Mouse (Mus musculus) large intestine, adult 2 months (tissue): ENCODE data around the gene Gas2l1. TPM values are rescaled to one million over a fixed set of nuclear protein-coding genes. Genes with fewer than 3 reads are reported as not detected.
A peak's percentile ranks its signal among the peaks of the same experiment; 100 is the strongest.

Source experiments
- DNase-seq: peaks from one replicate; pipeline ENCODE4 v3.0.0-alpha.2; 2012; ENCODE audit warnings: low read depth, low spot score
- WGBS: fragments of 180-500 bp; shearing (Covaris S2); methylation state at CpG from one replicate; pipeline ENCODE4 v1.1.7; 2018; 5-methylcytosine and 5-hydroxymethylcytosine counted together
- polyA plus RNA-seq: library from polyadenylated mRNA; depleted of rRNA; stranded (reverse); fragments of >200 nt; gene quantifications from 2 replicates; pipeline ENCODE4 v1.2.3, GENCODE M21; 2012

Gene Gas2l1
- polyA plus RNA-seq, 1 experiment, result 55.7 TPM

- no peak for DNase-seq
- WGBS, result 53% methylated on average over 9 of the region's 9 CpGs
These were observed 3.2 kb upstream of the Gas2l1 start for GRCm38 (mm10) chr11:5068126-5068971.

GRCm38 (mm10) chr11:5067063-5067462 is 1.9 kb upstream of the Gas2l1 start:
- no peak for DNase-seq

- DNase-seq, result peak; percentile 39
- WGBS, result 15% methylated on average over 38 of the region's 38 CpGs
These were observed 658 bp downstream of the Gas2l1 start for GRCm38 (mm10) chr11:5064282-5065055.

GRCm38 (mm10) chr11:5063561-5064281 is 1.4 kb downstream of the Gas2l1 start:
- WGBS, result 57% methylated on average over 31 of the region's 31 CpGs
- DNase-seq, result no peak

- DNase-seq, result no peak
- WGBS, result 72% methylated on average over 13 of the region's 13 CpGs
These were observed 2.1 kb downstream of the Gas2l1 start for GRCm38 (mm10) chr11:5062860-5063505.

GRCm38 (mm10) chr11:5062326-5062725 is 2.8 kb downstream of the Gas2l1 start:
- no peak for DNase-seq
- 13% methylated on average over 13 of the region's 13 CpGs for WGBS

- 4% methylated on average over 62 of the region's 62 CpGs for WGBS
- DNase-seq, result peak; percentile 86
These were observed 3.6 kb downstream of the Gas2l1 start for GRCm38 (mm10) chr11:5061413-5062139.

GRCm38 (mm10) chr11:5060756-5061412 is 4.2 kb downstream of the Gas2l1 start:
- DNase-seq, result no peak
- 81% methylated on average over 28 of the region's 28 CpGs for WGBS

- WGBS, result 43% methylated on average over 27 of the region's 27 CpGs
- no peak for DNase-seq
These were observed 5.4 kb downstream of the Gas2l1 start for GRCm38 (mm10) chr11:5059704-5060156.

GRCm38 (mm10) chr11:5059230-5059629 is 5.9 kb downstream of the Gas2l1 start:
- WGBS, result 37% methylated on average over 14 of the region's 14 CpGs

GRCm38 (mm10) chr11:5058783-5059182 is 6.3 kb downstream of the Gas2l1 start:
- no peak for DNase-seq
- 35% methylated on average over 9 of the region's 9 CpGs for WGBS

More at GRCm38 (mm10) chr11:5059230-5059629, 5.9 kb downstream of the Gas2l1 start:
- DNase-seq, result no peak

GRCm38 (mm10) chr11:5057856-5058641 is 7.1 kb downstream of the Gas2l1 start, which contains the start of gene Rasl10a:
TSS of gene Rasl10a (plus strand) at chr11:5058128.
- DNase-seq, result no peak
- WGBS, result 1% methylated on average over 77 of the region's 77 CpGs

- no peak for DNase-seq
- WGBS, result 37% methylated on average over 8 of the region's 8 CpGs
These were observed 7.6 kb downstream of the Gas2l1 start for GRCm38 (mm10) chr11:5057541-5057855.

- WGBS, result 63% methylated on average over 8 of the region's 8 CpGs
- DNase-seq, result no peak
These were observed 8.1 kb downstream of the Gas2l1 start for GRCm38 (mm10) chr11:5057064-5057463.

- 77% methylated on average over 23 of the region's 23 CpGs for WGBS
- no peak for DNase-seq
These were observed 8.9 kb downstream of the Gas2l1 start for GRCm38 (mm10) chr11:5055945-5056938.

GRCm38 (mm10) chr11:5054874-5055273 is 10.3 kb downstream of the Gas2l1 start:
- 77% methylated on average over 6 of the region's 6 CpGs for WGBS
- no peak for DNase-seq

- DNase-seq, result no peak
- WGBS, result 79% methylated on average over 14 of the region's 14 CpGs
These were observed 11.0 kb downstream of the Gas2l1 start for GRCm38 (mm10) chr11:5054151-5054550.
